Mouse (Mus musculus) frontal cortex, adult 2 months (tissue): Measurements from ENCODE around the gene Actn4. TPM values are rescaled to one million over a fixed set of nuclear protein-coding genes. Genes with fewer than 3 reads are reported as not detected.
"Not testable (repeated sequence)": the region's sequence is repeated elsewhere in the genome, so short reads cannot be mapped to it uniquely, and the experiment has no call there.

Source experiments
- DNase-seq, 2 experiments: peaks; one replicate each; pipeline ENCODE4 v3.0.0; 2022; ENCODE audit warnings: low spot score in 1 of 2; ENCODE audit errors: extremely low spot score in 1 of 2
- polyA plus RNA-seq: library from polyadenylated mRNA; depleted of rRNA; stranded (reverse); fragments of >200 nt; gene quantifications from 2 replicates; pipeline ENCODE4 v1.2.3, GENCODE M21; 2012

Actn4 gene
- polyA plus RNA-seq, 1 experiment, result 214 TPM

- DNase-seq, result no peak
Measured at GRCm38 (mm10) chr7:28971029-28971428, 8.9 kb upstream of the Actn4 start.

DNA sequence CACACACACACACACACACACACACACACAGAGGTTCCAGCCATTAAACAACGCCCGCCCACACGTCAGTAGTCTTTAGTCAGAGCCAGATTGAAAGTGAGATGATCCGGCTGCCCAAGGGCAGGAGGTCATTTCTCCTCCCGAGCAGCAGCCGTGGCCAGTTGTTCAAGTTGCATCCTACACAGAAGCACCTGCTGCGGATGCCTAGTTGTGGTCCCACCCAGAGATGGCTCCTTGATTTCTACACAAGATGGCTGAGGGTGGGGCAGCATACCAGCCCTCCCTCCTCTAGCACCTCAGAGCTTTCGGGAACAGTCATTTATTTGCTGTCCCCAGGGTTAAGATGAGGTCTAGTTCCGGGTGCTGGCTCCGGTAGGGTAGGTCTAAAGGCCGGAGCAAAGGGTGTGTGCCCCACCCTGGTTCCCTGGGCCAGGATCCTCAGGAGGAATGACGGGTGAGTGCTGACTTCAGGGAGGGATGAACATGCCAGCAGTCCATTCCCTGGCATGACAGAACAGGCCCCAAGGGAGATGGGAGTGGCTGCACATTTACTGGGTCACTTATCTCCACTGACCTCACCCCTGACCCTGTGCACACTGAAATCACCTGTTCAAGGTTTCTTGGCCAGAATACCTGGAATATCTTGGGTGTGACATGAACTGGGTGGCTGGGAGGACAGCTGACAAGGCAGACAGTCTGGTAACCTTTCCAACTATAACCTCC, 7.7 kb upstream of the Actn4 start:
- DNase-seq, result no peak

DNA sequence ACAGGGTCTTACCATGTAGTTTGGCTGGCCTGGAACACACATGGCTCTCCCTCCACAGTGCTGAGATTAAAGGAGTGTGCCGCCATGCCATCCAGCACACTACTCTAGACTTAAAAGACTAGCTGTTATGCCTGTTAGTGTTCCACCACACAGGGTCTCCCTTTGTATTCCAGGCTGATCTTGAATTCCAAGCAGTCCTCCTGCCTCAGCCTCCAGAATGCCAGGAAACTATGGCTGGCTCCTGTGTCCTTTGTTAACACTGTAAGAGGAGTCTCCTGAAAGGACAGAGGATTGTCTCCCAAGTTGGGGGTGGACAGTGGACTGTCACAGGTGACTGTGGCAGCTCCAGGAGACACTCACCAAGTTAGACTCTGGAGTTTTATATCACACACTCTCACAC, 7.1 kb upstream of the Actn4 start:
- DNase-seq, result no peak

- DNase-seq, result not testable (repeated sequence)
Measured at GRCm38 (mm10) chr7:28968120-28968519, 6.0 kb upstream of the Actn4 start.

DNA sequence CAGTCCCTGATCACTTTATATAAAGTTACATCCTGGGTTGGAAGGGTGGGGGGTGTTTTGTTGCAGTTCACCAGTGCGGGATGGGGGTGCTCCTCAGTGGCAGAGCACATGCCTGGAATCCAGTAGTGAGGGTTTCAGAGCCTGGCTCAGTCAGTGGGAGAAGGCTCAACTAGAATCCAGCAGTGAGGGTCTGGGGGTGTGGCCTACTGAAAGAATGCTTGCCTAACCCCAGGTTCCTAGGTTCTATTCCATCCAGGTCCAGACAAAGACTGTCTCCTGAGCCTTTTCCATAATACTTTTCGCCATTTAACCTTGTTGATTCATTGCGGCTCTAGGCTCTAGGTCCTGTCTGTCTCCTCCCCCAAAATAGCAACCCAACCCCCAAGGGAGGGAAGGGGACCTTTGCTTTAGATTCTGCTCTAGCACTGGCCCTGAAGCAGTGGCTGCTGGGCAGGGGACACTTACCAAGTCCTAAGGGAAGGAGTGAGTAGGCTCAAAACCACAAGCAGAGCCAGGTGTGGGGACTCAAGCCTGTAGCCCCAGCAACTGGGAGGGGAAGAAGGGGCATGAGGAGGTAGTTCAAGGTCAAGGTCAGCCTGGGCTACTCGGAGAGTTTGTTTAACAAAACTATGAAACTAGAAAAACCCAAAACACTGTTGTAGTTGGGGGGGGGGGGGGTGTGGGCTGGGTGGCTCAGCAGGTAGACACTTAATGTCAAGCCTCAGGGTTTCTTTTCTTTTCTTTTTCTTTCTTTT, 4.8 kb upstream of the Actn4 start:
- no peak for DNase-seq

DNA sequence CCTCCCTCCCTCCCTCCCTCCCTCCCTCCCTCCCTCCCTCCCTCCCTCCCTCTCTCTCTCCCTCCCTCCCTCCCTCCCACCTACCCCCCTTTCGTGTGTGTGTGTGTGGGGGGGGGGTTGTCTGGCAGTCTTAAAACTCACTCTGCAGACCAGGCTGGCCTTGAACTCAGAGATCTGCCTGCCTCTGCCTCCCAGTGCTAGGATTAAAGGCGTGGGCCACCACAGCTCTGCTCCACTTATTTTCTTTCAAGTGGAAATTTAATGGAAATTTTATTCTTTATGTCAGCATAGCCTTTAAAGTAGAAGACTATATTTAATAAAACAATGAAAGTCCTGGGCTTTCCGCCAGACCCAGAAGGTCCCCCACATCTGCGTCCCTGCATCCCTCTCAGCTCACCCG, 4.0 kb upstream of the Actn4 start:
- DNase-seq, result no peak

DNA sequence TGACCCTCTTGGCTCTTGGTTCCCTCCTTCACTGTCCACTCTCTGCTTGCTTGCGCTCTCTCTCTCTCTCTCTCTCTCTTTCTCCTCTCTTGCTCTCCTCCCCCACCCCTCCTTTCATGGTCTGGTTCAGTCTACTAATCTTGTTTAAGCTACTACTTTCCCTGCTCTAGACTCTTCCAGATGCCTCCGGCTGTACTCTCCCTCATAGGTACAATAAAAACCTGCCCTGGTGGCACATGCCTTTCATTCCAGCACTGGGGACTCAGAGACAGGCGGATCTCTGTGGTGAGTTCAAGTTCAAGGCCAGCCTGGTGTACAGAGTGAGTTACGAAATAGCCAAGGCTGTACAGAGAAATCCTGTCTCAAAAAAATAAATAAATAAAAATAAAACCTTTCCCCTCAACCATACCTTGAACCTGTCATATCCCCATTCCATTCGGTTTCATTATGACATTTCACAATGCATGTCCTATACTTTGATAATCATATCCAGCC, 3.3 kb upstream of the Actn4 start:
- no peak for DNase-seq

- no peak for DNase-seq
Measured at GRCm38 (mm10) chr7:28963399-28963923, 1.3 kb upstream of the Actn4 start.

GRCm38 (mm10) chr7:28961584-28961926, 585 bp downstream of the Actn4 start:
- DNase-seq, result no peak

GRCm38 (mm10) chr7:28960354-28961046, 1.6 kb downstream of the Actn4 start:
- peak in 1 of 2 experiments; percentile 59 for DNase-seq

DNA sequence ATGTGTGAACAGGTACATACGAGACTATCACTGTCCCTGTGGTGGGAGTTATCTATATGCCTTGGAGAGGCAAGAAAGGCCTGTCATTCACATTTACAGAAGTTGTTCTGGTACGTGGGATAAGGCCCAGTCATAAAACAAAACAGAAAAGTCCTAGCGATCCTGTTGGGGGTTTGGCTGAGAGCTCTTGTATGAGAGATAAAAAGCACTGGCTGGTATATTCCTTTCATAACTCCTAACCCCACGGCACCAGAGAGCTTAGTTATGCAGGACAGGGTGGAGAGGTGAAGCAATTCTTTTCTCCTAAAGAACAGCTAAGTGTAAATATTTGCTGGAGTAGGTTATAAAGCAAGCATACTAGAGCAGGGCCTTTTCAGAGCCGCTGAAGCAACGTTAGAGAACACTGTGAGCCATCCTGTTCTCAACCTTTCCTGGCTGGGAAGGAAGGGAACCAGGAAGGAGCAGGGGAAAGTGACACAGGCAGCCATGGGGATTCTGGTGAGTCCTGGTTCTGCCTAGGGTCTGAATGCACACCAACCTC, 2.6 kb downstream of the Actn4 start:
- DNase-seq, result no peak

DNA sequence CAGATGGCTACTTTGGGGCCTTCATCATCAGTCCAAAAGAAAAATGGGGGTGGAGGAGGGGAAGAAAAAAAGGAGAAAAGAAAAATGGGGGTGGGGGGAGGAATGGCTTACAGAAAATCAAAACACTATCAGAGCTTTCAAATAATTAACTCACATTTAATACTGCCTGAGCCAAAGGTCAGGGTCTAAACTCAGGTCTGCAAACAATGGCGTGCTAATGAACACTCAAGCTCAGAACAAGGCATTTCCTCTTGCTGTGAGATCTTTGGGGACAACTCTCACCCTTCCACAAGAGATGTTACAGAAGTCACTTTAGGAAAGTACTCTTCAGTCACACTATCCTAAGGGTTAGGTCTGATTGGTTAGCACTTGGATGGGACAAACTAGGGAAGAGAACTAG, 3.4 kb downstream of the Actn4 start:
- DNase-seq, result no peak

DNA sequence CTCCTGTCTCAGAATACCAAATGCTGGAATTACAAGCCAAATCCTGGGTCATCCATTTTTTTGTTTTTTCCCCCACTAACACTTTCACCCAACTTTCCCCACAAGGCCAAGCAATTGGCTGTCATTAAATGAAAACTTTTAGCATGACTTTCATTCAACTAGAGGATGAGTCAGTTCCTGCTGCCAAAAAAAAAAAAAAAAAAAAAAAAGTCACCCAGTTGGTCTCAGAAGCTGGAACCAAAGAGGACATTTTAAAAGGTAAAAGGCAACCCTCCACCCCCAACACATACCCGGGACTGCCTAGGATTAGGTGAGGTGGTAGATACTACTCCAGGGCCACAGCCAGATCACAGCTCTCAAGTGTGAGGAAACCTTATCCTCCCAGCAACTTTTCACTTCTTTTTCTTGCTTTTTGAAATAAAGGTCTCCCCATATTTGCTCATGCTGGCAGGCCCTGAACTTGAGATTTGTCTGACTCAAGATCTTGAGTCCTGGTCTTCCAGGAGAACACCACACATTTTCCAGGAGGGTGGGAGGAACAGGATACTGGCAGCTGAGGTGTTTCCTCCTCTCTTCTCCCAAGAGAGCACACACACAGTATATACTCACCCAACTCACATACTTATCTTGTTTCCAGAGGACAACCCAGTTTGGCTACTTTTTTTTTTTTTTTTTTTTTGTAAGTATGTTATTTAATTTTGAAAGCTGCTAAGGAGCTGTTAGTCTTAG, 4.0 kb downstream of the Actn4 start:
- DNase-seq, result no peak

- DNase-seq, result no peak
Measured at GRCm38 (mm10) chr7:28957286-28957685, 4.9 kb downstream of the Actn4 start.

DNA sequence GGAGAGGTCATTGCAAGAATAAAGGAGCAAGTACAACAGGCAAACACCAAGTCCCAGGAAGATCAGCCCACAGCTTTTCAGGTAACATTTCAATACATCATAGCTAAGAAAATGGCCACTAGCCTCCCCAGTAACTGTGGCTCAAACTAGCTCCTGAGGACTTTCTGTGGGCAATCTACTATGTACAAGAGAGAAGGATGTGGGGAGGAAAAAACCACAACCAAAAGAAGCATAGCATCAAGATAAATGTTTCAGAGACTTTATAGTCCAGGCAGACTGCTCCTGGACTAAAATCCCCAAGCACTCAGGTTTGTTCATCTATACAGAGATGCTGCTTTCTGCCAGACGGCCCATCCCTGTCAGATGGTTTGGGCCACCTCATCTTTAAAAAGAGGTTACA, 5.9 kb downstream of the Actn4 start:
- DNase-seq, result no peak

- no peak for DNase-seq
Measured at GRCm38 (mm10) chr7:28955295-28955897, 6.7 kb downstream of the Actn4 start.

DNA sequence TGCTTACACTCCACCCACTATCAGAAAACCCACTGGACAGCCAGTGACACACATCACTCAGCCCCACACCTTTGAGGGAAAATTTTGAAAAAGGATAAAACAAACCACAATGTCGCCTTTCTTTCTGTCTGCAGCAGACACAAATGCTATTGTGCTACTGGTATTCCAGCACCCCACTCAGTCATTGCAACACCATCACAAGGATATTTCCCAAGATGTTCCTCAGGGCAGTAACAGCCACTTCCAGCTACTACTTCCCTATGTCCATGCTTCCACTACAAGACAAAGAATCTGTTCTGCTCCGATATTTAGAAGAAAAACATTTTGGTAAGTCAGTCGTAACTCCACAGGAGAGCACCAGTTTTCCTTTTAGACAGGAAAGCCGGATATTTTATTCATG, 7.4 kb downstream of the Actn4 start:
- no peak for DNase-seq

DNA sequence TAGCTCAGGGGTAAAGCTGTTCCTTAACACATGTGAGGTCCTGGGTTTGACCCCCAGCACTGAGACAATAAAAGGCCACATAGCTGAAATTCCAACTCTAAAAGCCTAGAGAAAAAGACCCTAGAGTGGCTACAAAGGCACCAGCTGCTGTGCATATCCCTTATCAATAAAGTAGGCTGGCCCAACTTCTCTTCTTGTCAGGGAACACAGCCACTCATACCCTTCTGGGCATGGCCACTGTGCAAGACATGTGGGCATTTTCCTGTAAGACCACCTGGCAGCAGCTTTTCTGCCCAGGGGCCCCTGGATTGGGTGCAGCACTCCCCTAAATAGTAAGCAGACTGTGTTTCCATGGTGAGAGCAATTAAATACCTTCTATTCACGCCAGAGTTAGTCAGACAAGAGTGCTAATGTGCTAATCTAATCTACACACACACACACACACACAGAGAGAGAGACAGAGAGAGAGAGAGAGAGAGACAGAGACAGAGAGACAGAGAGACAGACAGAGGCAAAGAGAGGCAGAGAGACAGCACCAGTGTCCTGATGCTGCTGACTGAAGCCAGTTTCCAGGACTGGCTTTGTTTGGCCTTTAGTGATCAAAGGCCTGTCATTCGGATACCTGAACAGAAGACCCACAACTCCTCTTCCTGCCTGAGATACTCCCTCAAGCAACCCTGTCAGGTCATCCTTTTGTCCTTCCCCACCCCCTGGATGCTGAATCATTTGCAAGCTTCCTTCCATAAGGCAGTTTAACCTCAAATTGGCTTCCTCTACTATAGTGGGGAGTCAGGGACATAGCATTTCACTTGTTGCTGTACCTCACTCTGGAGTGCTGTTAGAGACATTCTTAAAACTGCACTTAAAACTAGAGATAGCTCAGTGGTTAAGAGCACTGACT, 8.4 kb downstream of the Actn4 start:
- no peak for DNase-seq

DNA sequence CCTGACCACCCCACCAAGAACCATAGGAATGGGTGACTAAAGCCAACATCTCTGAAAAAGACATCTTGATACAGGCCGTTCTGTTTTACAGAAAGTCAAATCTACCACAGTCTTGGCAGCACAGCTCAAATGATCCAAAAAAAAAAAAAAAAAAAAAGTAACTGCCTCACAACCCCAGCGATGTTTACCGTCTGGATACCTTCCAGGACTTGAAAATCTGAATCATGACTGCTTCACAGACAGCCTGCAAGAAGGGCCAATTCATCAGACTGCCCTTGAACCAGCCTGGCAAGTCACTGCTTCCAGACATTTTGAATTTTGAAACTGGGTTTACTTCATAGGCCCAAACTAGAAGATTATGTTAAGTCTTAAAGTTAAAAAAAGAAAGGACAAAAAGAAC, 9.4 kb downstream of the Actn4 start:
- DNase-seq, result peak in 1 of 2 experiments; percentile 58
